Mouse (Mus musculus): ENCODE measurements around the gene Mettl5. TPM values are rescaled to one million over a fixed set of nuclear protein-coding genes. Genes with fewer than 3 reads are reported as not detected.

The Mettl5 gene
- polyA plus RNA-seq, 1 experiment from 2014 or later, result 34.8 TPM

DNA sequence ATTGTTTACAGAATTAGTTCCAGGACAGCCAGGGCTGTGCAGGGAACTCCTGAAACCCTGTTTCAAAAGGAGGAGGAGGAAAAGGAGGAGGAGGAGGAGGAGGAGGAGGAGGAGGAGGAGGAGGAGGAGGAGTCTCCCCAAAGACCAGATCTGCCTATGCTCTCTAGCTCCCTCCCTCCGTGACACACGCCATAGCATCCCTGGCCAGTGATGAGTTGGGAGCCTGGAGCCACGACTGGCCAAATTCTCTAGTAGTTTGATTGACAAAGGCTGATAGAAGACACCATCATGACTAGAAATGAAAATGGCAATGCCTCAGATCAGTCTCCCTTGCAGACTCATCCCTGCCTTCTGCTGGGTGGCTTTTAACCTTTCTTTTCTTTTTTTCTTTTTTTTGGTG lies 47.4 kb downstream of the Mettl5 start:
- H3K4me1 ChIP-seq (ENCODE audit: control insufficient read depth, insufficient read depth, low read depth, low read length), result no peaks in the 10 kb centered on the region
- H3K27ac ChIP-seq (ENCODE audit: low read depth, low read length), result no peak overlapping the region
- H3K36me3 ChIP-seq (ENCODE audit: control insufficient read depth, insufficient read depth, low read length), result peaks cover 22% of the 10 kb centered on the region
- H3K4me2 ChIP-seq (ENCODE audit: low read length), result no peak overlapping the region
- WGBS, result 25% methylated on average over 3 of the region's 3 CpGs
- no peak overlapping the region for H3K4me3 ChIP-seq (ENCODE audit: low read length)
- no peaks in the 10 kb centered on the region for H3K27me3 ChIP-seq (replicated peaks; ENCODE audit: control insufficient read depth, insufficient read depth, low read length)
- no peaks in the 10 kb centered on the region for H3K9me3 ChIP-seq (ENCODE audit: control insufficient read depth, low read length)
- ATAC-seq, result no peak
- no peak overlapping the region for H3K9ac ChIP-seq (ENCODE audit: low read depth, low read length)

DNA sequence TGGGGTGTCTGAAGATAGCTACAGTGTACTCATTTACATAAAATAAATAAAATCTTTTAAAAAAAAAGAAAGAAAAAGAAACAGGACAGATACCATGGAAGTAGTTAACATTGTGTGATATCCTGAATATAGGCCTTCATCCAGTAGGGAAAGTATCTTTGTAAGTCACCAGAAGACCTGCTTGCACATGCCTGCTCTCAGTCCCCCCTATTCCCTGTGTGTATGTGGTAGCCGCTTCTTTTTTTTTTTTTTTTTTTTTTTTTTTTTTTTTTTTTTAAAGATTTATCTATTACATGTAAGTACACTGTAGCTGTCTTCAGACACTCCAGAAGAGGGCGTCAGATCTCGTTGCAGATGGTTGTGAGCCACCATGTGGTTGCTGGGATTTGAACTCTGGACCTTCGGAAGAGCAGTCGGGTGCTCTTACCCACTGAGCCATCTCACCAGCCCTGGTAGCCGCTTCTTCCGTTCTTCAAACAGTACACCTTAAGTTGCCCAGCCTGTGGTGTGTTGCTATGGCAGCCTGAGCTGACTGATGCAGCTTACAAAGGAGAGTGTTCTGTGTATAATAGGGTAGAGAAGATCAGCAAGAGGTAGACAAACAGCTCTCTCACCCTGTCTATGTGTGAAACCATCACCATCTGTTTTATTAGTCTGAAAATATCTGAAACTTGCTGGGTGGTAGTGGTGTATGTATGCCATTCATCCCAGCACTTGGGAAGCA lies 48.0 kb downstream of the Mettl5 start:
- ATAC-seq, result no peak
- H3K9ac ChIP-seq (ENCODE audit: low read depth, low read length), result no peak overlapping the region
- H3K4me3 ChIP-seq (ENCODE audit: low read length), result no peak overlapping the region
- peaks cover 22% of the 10 kb centered on the region for H3K36me3 ChIP-seq (ENCODE audit: control insufficient read depth, insufficient read depth, low read length)
- no peaks in the 10 kb centered on the region for H3K4me1 ChIP-seq (ENCODE audit: control insufficient read depth, insufficient read depth, low read depth, low read length)
- no peaks in the 10 kb centered on the region for H3K9me3 ChIP-seq (ENCODE audit: control insufficient read depth, low read length)
- H3K27me3 ChIP-seq (replicated peaks; ENCODE audit: control insufficient read depth, insufficient read depth, low read length), result no peaks in the 10 kb centered on the region
- 74% methylated on average over 7 of the region's 7 CpGs for WGBS
- H3K27ac ChIP-seq (ENCODE audit: low read depth, low read length), result no peak overlapping the region
- H3K4me2 ChIP-seq (ENCODE audit: low read length), result no peak overlapping the region

DNA sequence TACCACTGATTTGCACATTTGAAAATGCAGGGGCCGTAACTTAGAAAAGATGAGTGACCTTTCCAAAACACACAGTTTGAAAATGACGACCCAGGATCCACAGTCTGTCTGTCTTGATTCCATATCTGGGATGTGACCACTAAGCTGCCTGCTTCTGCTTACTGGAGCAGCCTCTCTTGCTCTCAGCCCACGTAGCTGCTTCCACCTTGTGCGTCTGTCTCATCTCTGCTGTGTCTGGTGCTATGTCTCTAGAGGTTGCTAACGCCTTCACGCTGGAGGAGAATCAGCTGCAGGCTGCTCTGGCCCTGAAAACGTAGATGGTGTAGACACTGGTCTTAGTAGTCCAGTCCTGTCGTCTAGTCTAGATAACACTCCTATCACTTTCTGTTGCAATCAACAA lies 55.3 kb downstream of the Mettl5 start:
- 91% methylated on average over 8 of the region's 8 CpGs for WGBS
- Histone ChIP-seq H3K27me3 (replicated peaks; ENCODE audit: control insufficient read depth, insufficient read depth, low read length) (no peaks in the 10 kb centered on the region), H3K4me3 (ENCODE audit: low read length) (no peak overlapping the region), H3K9ac (ENCODE audit: low read depth, low read length) (no peak overlapping the region), H3K4me1 (ENCODE audit: control insufficient read depth, insufficient read depth, low read depth, low read length) (peaks cover 10% of the 10 kb centered on the region), H3K36me3 (ENCODE audit: control insufficient read depth, insufficient read depth, low read length) (peaks cover 24% of the 10 kb centered on the region), H3K27ac (ENCODE audit: low read depth, low read length) (no peak overlapping the region), H3K9me3 (ENCODE audit: control insufficient read depth, low read length) (no peaks in the 10 kb centered on the region), H3K4me2 (ENCODE audit: low read length) (no peak overlapping the region)
- ATAC-seq, result no peak

DNA sequence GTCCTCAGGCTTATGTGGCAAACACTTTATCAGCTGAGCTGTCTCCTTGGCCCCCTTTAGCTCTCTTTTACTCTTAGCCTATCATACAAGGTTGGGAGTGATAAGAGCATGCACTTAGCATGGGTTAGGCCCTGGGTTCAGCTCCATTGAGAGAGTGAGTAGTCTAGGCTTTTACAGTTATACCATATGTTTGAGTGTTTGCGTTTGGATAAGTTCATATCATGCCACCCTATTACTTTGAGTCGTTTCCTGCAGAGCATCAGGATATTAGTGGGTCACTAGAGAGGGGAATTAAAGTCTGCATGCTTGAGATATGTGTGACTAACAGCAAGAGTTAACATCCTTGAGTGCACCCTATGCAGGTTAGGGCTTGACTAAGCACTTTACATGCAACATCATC lies 55.7 kb downstream of the Mettl5 start:
- ATAC-seq, result no peak
- peaks cover 13% of the 10 kb centered on the region for H3K4me1 ChIP-seq (ENCODE audit: control insufficient read depth, insufficient read depth, low read depth, low read length)
- no peak overlapping the region for H3K27ac ChIP-seq (ENCODE audit: low read depth, low read length)
- 88% methylated on average over 2 of the region's 2 CpGs for WGBS
- H3K9ac ChIP-seq (ENCODE audit: low read depth, low read length), result no peak overlapping the region
- no peak overlapping the region for H3K4me2 ChIP-seq (ENCODE audit: low read length)
- H3K4me3 ChIP-seq (ENCODE audit: low read length), result no peak overlapping the region
- H3K36me3 ChIP-seq (ENCODE audit: control insufficient read depth, insufficient read depth, low read length), result peaks cover 24% of the 10 kb centered on the region
- no peaks in the 10 kb centered on the region for H3K27me3 ChIP-seq (replicated peaks; ENCODE audit: control insufficient read depth, insufficient read depth, low read length)
- H3K9me3 ChIP-seq (ENCODE audit: control insufficient read depth, low read length), result no peaks in the 10 kb centered on the region

DNA sequence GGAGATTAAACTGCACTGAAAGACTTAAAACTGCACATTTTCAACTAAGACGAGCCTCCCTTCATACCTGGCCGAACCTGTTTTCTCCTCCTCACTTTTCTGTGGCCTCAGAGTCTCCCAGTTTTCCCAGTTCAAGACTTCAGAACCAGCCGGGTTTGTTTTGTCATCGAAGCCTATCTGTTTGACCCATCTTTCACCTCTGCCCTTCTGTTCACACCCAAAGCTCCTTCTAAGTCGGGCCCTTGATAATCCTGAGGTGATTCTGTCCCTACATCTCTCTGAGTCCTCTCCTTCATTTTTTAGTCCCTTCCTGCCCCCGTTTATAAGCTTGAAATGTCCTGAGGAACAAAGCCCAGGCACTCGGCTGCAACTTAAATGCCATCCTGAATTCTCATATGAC lies 57.4 kb downstream of the Mettl5 start:
- Histone ChIP-seq H3K27me3 (replicated peaks; ENCODE audit: control insufficient read depth, insufficient read depth, low read length) (no peaks in the 10 kb centered on the region), H3K36me3 (ENCODE audit: control insufficient read depth, insufficient read depth, low read length) (peaks cover 11% of the 10 kb centered on the region), H3K4me1 (ENCODE audit: control insufficient read depth, insufficient read depth, low read depth, low read length) (peaks cover 20% of the 10 kb centered on the region), H3K4me3 (ENCODE audit: low read length) (no peak overlapping the region), H3K4me2 (ENCODE audit: low read length) (no peak overlapping the region), H3K27ac (ENCODE audit: low read depth, low read length) (no peak overlapping the region), H3K9ac (ENCODE audit: low read depth, low read length) (no peak overlapping the region), H3K9me3 (ENCODE audit: control insufficient read depth, low read length) (no peaks in the 10 kb centered on the region)
- WGBS, result 61% methylated on average over 7 of the region's 7 CpGs
- ATAC-seq, result no peak

DNA sequence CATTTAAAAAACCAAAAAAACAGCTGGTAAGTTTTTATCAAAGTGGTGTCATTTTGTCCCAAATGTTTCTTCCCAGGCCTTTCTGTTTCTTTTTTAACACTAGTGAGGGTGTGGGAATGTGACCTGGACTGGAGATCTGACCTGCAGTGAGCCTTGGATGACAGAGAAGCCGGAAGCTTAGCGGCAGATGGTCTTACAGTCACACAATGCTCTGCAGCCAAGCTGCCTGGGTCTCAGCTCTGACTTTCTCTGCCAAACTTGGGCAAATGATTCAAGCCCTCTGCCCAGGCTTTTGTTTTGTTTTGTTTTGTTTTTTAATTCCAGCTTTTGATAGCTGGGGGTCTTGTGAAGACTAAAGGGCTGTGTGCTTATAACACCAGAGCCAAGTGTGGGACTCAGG lies 59.0 kb downstream of the Mettl5 start:
- Histone ChIP-seq H3K4me2 (ENCODE audit: low read length) (peak overlapping the region; percentile 24; the same call in 1 of the 2 replicates), H3K27ac (ENCODE audit: low read depth, low read length) (peak overlapping the region; percentile 33), H3K36me3 (ENCODE audit: control insufficient read depth, insufficient read depth, low read length) (peaks cover 11% of the 10 kb centered on the region), H3K9me3 (ENCODE audit: control insufficient read depth, low read length) (no peaks in the 10 kb centered on the region), H3K4me1 (ENCODE audit: control insufficient read depth, insufficient read depth, low read depth, low read length) (peaks cover 28% of the 10 kb centered on the region), H3K9ac (ENCODE audit: low read depth, low read length) (no peak overlapping the region), H3K4me3 (ENCODE audit: low read length) (no peak overlapping the region), H3K27me3 (replicated peaks; ENCODE audit: control insufficient read depth, insufficient read depth, low read length) (no peaks in the 10 kb centered on the region)
- peak; percentile 26; the same call in 1 of the 2 replicates for ATAC-seq
- WGBS, result 45% methylated on average over 2 of the region's 2 CpGs

DNA sequence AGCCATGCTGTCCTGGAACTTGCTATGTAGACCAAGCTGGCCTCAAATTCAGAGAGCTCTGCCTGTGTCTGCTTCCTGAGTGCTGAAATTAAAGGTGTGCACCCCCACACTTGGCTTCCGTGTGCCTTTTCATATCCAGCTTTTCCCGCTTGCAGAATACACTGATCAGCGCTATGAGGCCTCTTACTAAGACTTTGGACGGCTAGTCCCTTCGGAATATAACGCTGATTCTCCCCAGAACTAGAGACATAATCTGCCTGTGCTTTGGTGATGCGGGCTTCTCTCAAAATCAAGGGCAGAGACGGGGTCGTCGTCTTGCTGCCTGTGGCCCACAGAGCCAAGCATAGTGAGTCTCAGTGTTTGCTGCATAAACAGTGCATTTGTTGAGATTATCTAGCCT lies 59.5 kb downstream of the Mettl5 start:
- Histone ChIP-seq H3K27ac (ENCODE audit: low read depth, low read length) (peak overlapping the region; percentile 33), H3K4me2 (ENCODE audit: low read length) (no peak overlapping the region), H3K9ac (ENCODE audit: low read depth, low read length) (peak overlapping the region; percentile 19; the same call in 1 of the 2 replicates), H3K36me3 (ENCODE audit: control insufficient read depth, insufficient read depth, low read length) (peaks cover 8% of the 10 kb centered on the region), H3K4me1 (ENCODE audit: control insufficient read depth, insufficient read depth, low read depth, low read length) (peaks cover 28% of the 10 kb centered on the region), H3K9me3 (ENCODE audit: control insufficient read depth, low read length) (no peaks in the 10 kb centered on the region), H3K27me3 (replicated peaks; ENCODE audit: control insufficient read depth, insufficient read depth, low read length) (no peaks in the 10 kb centered on the region), H3K4me3 (ENCODE audit: low read length) (no peak overlapping the region)
- ATAC-seq, result no peak
- 72% methylated on average over 10 of the region's 10 CpGs for WGBS

DNA sequence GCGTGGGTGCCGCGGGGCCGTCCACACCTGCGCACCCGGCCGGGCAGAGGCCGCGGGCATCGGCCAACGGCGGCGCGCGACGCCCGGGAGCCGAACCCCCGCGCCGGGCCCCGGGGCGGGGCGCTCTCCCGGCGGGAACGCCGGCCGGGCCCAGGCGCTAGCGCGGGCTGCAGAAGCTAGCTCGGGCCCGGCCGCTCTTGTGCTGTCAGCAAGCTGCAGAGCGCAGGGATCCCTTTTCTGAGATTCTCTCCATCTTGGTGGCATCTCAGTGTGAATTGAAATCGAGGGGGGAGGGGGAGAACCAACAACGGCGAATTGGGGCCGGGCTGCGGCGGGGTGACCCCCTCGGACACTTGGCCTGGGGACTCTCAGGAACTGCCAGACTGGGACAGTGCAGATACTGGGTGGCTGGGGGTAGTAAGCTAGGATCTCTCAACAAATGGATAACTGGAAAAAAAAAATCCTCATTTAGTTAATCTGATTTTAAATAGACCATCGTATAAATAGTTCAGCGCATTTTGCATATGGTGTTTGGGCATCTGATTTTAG lies 62.2 kb downstream of the Mettl5 start:
- Histone ChIP-seq H3K27ac (ENCODE audit: low read depth, low read length) (peak overlapping the region; percentile 97), H3K4me2 (ENCODE audit: low read length) (peak overlapping the region; percentile 65), H3K9ac (ENCODE audit: low read depth, low read length) (peak overlapping the region; percentile 99), H3K27me3 (replicated peaks; ENCODE audit: control insufficient read depth, insufficient read depth, low read length) (no peaks in the 10 kb centered on the region), H3K9me3 (ENCODE audit: control insufficient read depth, low read length) (no peaks in the 10 kb centered on the region), H3K36me3 (ENCODE audit: control insufficient read depth, insufficient read depth, low read length) (no peaks in the 10 kb centered on the region), H3K4me1 (ENCODE audit: control insufficient read depth, insufficient read depth, low read depth, low read length) (peaks cover 27% of the 10 kb centered on the region), H3K4me3 (ENCODE audit: low read length) (peak overlapping the region; percentile 77)
- peak; percentile 86 for ATAC-seq
- WGBS, result 1% methylated on average over 30 of the region's 45 CpGs

DNA sequence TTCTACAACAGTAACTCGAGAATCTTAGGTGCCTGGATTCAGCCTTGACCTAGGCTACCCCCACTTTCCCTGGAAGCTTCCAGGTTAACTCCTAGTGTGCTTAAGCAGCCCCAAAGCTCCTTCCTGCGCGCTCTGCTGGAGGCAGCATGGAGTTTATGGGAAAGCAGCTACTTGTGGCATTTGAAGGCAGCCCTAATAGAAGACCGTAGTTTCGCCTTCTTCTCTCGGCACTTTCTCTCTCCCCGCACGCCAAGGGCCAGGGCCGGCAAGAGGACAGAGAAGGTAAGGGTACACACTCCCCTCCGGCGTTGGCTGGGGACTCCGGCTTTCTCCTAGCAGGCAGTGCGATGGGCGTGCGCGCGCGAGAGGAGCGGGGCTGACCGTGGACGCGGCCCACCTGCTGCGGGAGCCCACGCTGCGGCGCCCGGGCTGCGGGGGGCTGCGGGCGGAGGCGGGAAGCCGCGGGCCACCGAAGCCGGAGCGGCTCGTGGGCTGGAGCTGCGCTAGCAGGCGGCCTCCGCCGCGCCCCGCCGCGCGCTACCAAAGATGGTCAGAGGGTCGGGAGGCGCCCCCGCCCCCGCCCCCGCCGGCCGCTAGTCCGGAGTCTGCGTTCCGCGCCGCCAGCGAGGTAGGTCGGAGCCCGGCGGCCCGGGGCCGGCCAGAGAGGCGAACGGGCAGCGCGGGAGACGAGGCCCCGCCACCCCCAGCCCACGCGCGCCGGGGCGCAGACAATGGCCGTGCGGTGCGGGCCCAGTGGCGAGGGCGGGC lies 62.9 kb downstream of the Mettl5 start:
- peak overlapping the region; percentile 77 for H3K4me3 ChIP-seq (ENCODE audit: low read length)
- peak overlapping the region; percentile 99 for H3K9ac ChIP-seq (ENCODE audit: low read depth, low read length)
- peak overlapping the region; percentile 65 for H3K4me2 ChIP-seq (ENCODE audit: low read length)
- peak; percentile 83 for ATAC-seq
- H3K27ac ChIP-seq (ENCODE audit: low read depth, low read length), result peak overlapping the region; percentile 97
- no peaks in the 10 kb centered on the region for H3K27me3 ChIP-seq (replicated peaks; ENCODE audit: control insufficient read depth, insufficient read depth, low read length)
- 0% methylated on average over 45 of the region's 80 CpGs for WGBS
- H3K36me3 ChIP-seq (ENCODE audit: control insufficient read depth, insufficient read depth, low read length), result no peaks in the 10 kb centered on the region
- H3K4me1 ChIP-seq (ENCODE audit: control insufficient read depth, insufficient read depth, low read depth, low read length), result peaks cover 25% of the 10 kb centered on the region
- no peaks in the 10 kb centered on the region for H3K9me3 ChIP-seq (ENCODE audit: control insufficient read depth, low read length)
